Mouse (Mus musculus): ENCODE measurements around the gene N4bp2. TPM values are rescaled to one million over a fixed set of nuclear protein-coding genes. Genes with fewer than 3 reads are reported as not detected.
A peak's percentile ranks its signal among the peaks of the same experiment; 100 is the strongest.

The N4bp2 gene
- total RNA-seq, 2 experiments from 2014 or later, result 30.8 to 31.7 TPM

- peak; percentile 19 for DNase-seq
- intact Hi-C loops (cut with DNase I), result loop anchor here (5.0 kb wide), 1 partner anchor 114 kb away; no protein-coding TSS in a partner anchor
Measured at GRCm38 (mm10) chr5:65823601-65824133, 60.3 kb downstream of the N4bp2 start.

DNA sequence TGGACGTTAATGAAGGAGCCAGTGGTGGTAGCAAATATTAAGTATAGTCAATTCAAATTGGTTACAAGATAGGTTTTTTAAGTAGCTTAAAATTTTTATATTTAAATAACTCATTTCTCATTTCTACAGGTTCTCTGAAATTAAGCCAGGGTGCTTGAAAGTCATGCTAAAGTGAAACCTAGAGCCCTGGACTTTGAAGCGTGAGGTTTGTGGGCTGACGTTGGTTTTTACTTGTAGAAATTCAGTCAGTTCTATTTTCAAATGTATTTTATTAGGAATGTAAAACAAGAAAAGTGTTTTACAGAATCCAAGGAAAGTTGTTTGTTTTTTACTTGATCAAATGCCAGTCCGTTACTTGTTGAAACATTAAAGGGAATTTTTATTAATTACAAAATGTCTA lies 63.2 kb downstream of the N4bp2 start:
- no peak for DNase-seq
- intact Hi-C loops (cut with DNase I), result no loop called here

- DNase-seq, result no peak
- intact Hi-C loops (cut with DNase I), result no loop called here
Measured at GRCm38 (mm10) chr5:65827102-65827501, 63.8 kb downstream of the N4bp2 start.

DNA sequence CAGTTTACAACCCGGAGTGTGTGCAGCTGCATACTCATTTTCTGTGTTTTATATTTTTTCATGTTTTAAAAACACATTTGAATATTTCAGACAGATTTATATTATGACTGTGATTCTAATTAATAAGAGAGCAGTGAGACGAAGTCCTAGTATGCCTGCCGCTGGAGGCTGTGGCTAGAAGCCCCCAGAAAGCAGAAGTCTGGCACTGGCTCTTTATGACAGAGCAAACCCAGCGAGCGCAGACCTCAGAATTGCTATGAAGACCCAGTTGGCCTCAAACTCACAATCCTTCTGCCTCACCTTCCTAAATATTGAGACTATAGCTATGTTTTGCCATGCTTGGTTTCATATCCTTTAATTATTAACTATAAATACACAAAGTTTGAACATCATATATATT lies 64.9 kb downstream of the N4bp2 start:
- DNase-seq, result no peak
- intact Hi-C loops (cut with DNase I), result no loop called here

GRCm38 (mm10) chr5:65829059-65829458 lies 65.7 kb downstream of the N4bp2 start:
- intact Hi-C loops (cut with DNase I), result no loop called here
- no peak for DNase-seq

- DNase-seq, result no peak
- intact Hi-C loops (cut with DNase I), result no loop called here
Measured at GRCm38 (mm10) chr5:65831917-65832618, 68.7 kb downstream of the N4bp2 start.

DNA sequence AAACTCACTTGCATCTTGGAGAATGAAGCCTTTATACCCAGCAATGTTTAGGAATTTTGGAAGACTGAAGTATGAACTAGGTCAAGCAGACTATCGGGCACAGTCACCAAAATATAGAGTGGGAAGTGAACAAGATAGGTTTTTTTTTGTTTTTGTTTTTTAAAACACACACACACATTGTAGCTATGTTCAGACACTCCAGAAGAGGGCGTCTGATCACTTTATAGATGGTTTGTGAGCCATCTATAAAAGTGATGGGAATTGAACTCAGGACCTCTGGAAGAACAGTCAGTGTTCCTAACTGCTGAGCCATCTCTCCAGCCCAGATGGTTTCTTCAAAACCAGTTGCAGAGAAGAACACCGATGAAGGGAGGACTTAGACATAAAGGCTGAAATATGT lies 69.8 kb downstream of the N4bp2 start:
- no peak for DNase-seq
- intact Hi-C loops (cut with DNase I), result no loop called here

- no peak for DNase-seq
- intact Hi-C loops (cut with DNase I), result no loop called here
Measured at GRCm38 (mm10) chr5:65833766-65834498, 70.6 kb downstream of the N4bp2 start.

DNA sequence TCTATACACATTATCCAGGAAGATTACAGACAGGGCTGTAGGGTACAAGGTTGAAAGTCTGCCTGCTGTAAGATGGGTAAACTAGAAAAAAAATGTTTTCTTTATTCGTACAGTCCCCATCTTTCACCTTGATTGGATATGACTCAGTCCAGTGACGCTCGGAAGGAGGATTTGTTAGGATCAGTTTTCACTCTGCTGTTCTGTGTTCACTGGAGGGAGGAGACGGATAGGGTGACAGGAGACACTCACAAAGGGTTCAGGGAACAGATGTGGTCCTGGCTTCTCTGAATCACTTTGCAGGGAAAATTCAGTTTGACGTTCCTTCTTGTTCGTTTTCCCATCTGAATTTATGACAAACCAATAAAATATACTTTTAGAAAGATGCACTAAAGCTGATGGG lies 74.7 kb downstream of the N4bp2 start:
- intact Hi-C loops (cut with DNase I), result no loop called here
- no peak for DNase-seq

DNA sequence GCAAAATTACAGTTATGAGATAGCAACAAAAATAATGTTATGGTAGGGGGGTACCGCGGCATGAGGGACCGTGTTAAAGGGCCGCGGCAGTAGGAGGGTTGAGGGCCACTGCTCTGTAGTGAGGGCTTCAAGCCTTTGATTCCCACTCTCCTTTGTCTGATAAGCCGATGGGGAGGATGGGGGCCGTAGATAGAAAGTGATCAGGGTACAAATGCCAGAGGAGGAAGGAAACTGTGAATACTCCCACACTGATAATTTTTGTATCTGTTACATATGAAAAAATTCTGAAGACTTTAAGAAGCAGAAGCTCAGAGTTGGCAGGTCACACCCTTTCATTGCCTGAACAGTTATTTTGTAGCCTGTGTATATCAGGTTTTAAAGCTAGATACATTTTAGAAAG lies 79.6 kb downstream of the N4bp2 start:
- intact Hi-C loops (cut with DNase I), result no loop called here
- no peak for DNase-seq

GRCm38 (mm10) chr5:65846534-65846933 lies 83.2 kb downstream of the N4bp2 start:
- no peak for DNase-seq
- intact Hi-C loops (cut with DNase I), result no loop called here

GRCm38 (mm10) chr5:65846958-65847357 lies 83.6 kb downstream of the N4bp2 start:
- no peak for DNase-seq
- intact Hi-C loops (cut with DNase I), result no loop called here

GRCm38 (mm10) chr5:65847656-65848055 lies 84.3 kb downstream of the N4bp2 start:
- intact Hi-C loops (cut with DNase I), result no loop called here
- DNase-seq, result no peak

DNA sequence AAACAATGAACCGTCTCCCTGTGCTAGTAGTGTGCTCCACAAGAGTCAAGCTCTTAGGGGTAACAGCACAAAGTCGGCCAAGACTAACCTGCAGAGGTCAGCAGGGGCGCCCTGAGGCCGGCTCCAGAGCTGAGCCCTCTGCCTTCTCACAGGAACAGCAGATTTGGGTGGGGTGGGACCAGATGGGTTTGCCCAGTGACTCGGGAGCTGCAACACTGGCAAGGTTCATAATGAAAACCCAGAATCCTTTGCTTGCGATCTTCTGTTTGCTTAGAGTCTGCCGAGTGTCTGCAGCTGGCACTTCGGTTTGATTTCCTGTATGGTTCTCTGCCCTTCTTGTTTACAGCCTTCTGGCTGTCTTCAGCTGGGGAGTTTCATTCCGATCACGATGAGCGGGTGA lies 87.4 kb downstream of the N4bp2 start:
- intact Hi-C loops (cut with DNase I), result no loop called here
- DNase-seq, result no peak

GRCm38 (mm10) chr5:65854786-65855191 lies 91.5 kb downstream of the N4bp2 start:
- intact Hi-C loops (cut with DNase I), result no loop called here
- no peak for DNase-seq

GRCm38 (mm10) chr5:65855571-65855970 lies 92.2 kb downstream of the N4bp2 start:
- intact Hi-C loops (cut with DNase I), result no loop called here

DNA sequence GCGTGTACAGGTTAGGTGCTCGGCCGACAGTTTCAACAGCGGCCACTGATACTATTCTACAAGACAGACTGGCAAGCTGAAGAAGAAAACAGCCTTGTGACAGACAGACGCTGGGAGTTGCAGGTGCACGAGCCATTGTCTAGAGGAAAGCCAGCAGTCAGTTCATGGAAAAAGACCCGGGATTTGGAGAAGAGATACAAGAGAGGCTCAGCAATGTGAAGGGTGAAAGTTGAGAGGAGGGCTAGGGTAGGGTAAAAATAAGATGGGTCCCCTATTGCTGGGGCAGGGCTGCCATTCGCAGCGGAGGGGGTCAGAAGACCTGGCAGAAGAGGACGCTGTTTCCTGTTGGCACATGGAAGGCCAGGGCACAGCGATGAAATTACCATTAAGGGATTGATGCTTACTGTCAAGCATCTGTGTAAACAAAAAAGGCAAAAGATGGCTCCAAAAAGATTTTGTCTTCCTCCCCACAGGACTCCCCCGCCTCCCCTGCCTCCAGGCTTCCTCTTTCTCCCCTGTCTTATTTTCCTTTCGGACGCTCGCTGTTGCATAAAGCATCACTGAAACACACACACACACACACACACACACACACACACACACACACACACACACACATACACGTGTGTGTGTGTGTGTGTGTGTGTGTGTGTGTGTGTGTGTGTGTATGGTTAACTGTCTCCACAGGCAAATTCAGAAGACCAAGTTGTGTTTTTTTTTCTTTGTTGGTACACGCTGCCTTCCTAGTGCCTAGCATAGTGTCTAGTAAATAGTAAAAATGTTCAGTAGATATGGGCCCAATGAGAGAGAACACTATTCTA lies 93.5 kb downstream of the N4bp2 start:
- intact Hi-C loops (cut with DNase I), result no loop called here
- no peak for DNase-seq

More at GRCm38 (mm10) chr5:65855571-65855970, 92.2 kb downstream of the N4bp2 start:
- DNase-seq, result no peak

DNA sequence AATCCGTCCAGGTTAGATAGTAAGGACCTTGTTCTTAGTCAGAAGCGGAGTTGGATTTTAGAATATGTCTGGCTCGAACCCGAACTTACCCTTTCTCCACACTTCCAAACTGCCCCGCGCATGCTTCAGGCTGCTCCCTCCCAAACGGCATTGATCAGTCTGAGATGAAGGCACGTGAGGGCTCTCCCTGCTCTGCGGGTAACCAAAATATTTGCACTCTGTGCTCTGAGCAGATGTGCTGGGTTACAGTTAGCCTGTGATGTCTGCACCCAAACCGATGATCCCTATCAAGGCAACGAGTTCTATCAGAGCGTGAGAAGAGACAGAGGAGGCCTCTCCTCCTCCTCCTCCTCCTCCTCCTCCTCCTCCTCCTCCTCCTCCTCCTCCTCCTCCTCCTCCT lies 94.6 kb downstream of the N4bp2 start:
- intact Hi-C loops (cut with DNase I), result no loop called here
- DNase-seq, result no peak

GRCm38 (mm10) chr5:65858355-65858754 lies 95.0 kb downstream of the N4bp2 start:
- intact Hi-C loops (cut with DNase I), result no loop called here
- DNase-seq, result no peak

GRCm38 (mm10) chr5:65858898-65859297 lies 95.6 kb downstream of the N4bp2 start:
- DNase-seq, result no peak
- intact Hi-C loops (cut with DNase I), result no loop called here

GRCm38 (mm10) chr5:65859396-65859795 lies 96.1 kb downstream of the N4bp2 start:
- intact Hi-C loops (cut with DNase I), result no loop called here
- DNase-seq, result no peak
